Mouse (Mus musculus): ENCODE data around the gene Dab1.

GRCm38 (mm10) chr4:104210796-104211195 is 591.6 kb downstream of the Dab1 start:
- TF ChIP-seq POLR2A (IDR thresholded peaks at IDR 0.05; ENCODE audit: low read depth, low read length) (no peak), CTCF (IDR thresholded peaks at IDR 0.05; ENCODE audit: extremely low read depth, insufficient read depth, insufficient read length, insufficient replicate concordance) (no peak)

All from spleen, adult 2 months (tissue).